Mouse (Mus musculus) brain, embryonic 14.5 days (tissue): ENCODE data around the gene Fam57b.

ENCODE experiments used
- CTCF ChIP-seq: fragments of 200-500 bp; IDR thresholded peaks from 2 replicates; pipeline ENCODE4 v1.5.1; 2012; ENCODE audit warnings: inconsistent platforms, mild to moderate bottlenecking, moderate library complexity, borderline replicate concordance; ENCODE audit not compliant: insufficient read depth, insufficient read length; ENCODE audit errors: extremely low read depth
- POLR2A ChIP-seq: fragments of 200-500 bp; IDR thresholded peaks from 2 replicates; pipeline ENCODE4 v1.6.1; 2012; ENCODE audit warnings: mild to moderate bottlenecking, inconsistent platforms, borderline replicate concordance; ENCODE audit not compliant: poor library complexity, insufficient read depth, insufficient read length, severe bottlenecking; ENCODE audit errors: extremely low read depth

DNA sequence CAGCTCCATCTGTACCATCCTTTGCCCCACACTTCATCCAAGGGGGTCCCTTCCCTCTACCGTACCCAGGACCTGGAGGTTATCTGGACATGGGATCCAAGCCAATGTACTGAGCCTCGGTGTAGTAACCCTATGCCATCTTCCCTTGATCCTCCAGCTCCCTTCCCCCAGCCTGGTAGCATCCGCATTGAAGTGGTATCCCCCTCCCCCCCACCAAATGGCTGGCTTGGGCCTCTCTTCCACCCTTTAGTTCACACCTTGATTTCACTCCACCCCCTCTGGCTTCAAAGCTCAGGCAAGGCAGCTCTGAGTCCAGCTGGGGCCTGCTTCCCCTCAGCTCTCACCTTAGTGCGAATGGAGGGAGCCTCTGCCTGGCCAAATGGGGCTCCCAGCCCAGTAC is 12.4 kb upstream of the Fam57b start:
- no peak for TF ChIP-seq CTCF
- no peak for TF ChIP-seq POLR2A
